Mouse (Mus musculus): Measurements from ENCODE around the gene Tmem217.

The Tmem217 gene

GRCm38 (mm10) chr17:29488257-29488977 is 63.8 kb downstream of the Tmem217 start:
- DNase-seq: no peak

- DNase-seq: no peak
Observed at GRCm38 (mm10) chr17:29485336-29486233, 66.6 kb downstream of the Tmem217 start.

GRCm38 (mm10) chr17:29484431-29484830 is 67.8 kb downstream of the Tmem217 start:
- no peak for DNase-seq

GRCm38 (mm10) chr17:29483282-29483681 is 68.9 kb downstream of the Tmem217 start:
- no peak for DNase-seq

- DNase-seq: no peak
Observed at GRCm38 (mm10) chr17:29482632-29483031, 69.6 kb downstream of the Tmem217 start.

GRCm38 (mm10) chr17:29480256-29480655 is 71.9 kb downstream of the Tmem217 start:
- no peak for DNase-seq

- no peak for DNase-seq
Observed at GRCm38 (mm10) chr17:29478271-29478670, 73.9 kb downstream of the Tmem217 start.

- DNase-seq: no peak
Observed at GRCm38 (mm10) chr17:29477357-29477756, 74.8 kb downstream of the Tmem217 start.

GRCm38 (mm10) chr17:29476461-29476860 is 75.7 kb downstream of the Tmem217 start:
- no peak for DNase-seq

Measured in thymus, postnatal 36 days (tissue).